Mouse (Mus musculus): ENCODE measurements around the gene Zfp160. TPM values are rescaled to one million over a fixed set of nuclear protein-coding genes. Genes with fewer than 3 reads are reported as not detected.

Zfp160 gene
- 20.5 TPM in 2 replicates for polyA plus RNA-seq (2014; fragmentation: Nextera tagmentation; extraction: Ambion mirVana)

DNA sequence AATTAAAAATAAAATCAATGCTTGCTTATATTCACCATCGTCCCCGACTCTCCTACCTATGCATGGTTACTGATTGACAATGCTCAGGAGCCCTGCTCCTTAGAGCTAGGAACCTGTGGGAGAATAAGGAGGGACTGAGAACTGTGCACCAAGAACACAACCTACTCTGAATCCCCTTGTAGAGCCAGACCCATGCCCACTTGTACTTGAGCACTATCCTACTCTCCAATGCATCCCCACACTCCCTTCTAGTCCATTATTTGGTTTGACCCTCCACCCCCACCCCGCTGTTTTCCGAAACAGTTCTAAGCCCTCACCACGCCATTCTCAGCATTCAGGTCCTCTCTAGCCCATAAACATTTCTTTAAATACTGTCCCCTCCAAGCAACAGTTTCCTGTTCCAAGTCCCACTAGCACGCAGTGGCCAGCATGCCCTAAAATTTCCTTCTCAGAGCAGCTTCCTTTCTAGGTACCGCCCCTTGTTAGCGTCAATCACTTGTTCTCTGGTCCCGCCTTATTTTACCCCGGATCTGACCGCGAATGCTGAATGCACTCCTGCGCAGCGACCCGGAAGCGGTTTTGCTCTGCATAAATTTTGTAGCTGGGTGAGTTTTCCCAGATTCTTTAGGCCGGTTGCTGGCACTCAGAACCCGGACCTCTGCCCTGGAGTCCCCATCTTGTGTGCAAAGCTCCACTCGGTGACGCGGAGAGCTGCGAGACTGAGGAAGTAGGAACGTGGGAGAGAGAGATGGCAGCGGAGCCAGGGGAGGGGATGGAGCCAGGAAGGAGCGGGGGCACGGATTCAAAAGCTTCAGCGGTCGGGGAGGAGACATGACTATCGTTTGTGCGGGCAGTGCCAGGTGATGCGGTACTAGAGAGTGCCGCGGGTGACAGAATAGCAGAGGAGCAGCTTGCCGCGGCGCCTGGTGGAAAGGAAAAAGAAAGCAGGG lies at the start of gene Zfp160:
TSS of gene Zfp160 (plus strand) at position 522 of the 950 bp plus-strand sequence.
- Histone ChIP-seq H3K4me1 (ENCODE audit: control insufficient read depth, insufficient read depth, low read length) (peaks cover 3% of the 10 kb centered on the region; the same call in 1 of the 2 replicates), H3K27ac (ENCODE audit: low read depth, low read length) (peak within 1 kb of the TSS; percentile 67), H3K36me3 (ENCODE audit: control insufficient read depth, insufficient read depth, low read length) (peaks cover 5% of the 10 kb centered on the region), H3K4me3 (ENCODE audit: low read depth, low read length) (peak within 1 kb of the TSS; percentile 68), H3K4me2 (ENCODE audit: low read depth) (peak within 1 kb of the TSS; percentile 69), H3K27me3 (ENCODE audit: control insufficient read depth, insufficient read depth, low read length) (no peaks in the 10 kb centered on the region), H3K9ac (ENCODE audit: low read length) (peak within 1 kb of the TSS; percentile 88), H3K9me3 (ENCODE audit: control insufficient read depth, low read length) (no peaks in the 10 kb centered on the region)
- ATAC-seq (ENCODE audit: insufficient read depth, low FRiP score, low TSS enrichment) (peak; percentile 96), DNase-seq (ENCODE audit: low spot score) (peak; percentile 90)
- 6% methylated on average over 36 of the region's 36 CpGs for WGBS

DNA sequence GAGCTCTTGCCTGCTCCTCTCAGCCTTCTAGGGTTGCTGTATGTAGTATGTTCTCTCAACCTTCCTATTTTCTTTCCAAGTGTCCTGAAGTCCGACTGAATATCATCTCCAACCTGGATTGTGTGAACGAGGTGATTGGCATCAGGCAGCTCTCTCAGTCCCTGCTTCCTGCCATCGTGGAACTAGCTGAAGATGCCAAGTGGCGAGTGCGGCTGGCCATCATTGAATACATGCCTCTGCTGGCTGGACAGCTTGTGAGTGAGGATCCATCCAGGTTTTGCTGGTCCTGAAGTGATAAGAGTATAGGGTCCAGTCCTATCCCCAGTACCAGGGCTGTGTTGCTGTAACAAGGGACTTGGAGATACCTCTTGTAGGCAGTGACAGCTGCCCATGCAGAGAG lies 48.3 kb upstream of the Zfp160 start:
- no peaks in the 10 kb centered on the region for H3K27me3 ChIP-seq (ENCODE audit: control insufficient read depth, insufficient read depth, low read length)
- 90% methylated on average over 5 of the region's 5 CpGs for WGBS
- no peaks in the 10 kb centered on the region for H3K4me1 ChIP-seq (ENCODE audit: control insufficient read depth, insufficient read depth, low read length)
- no peak overlapping the region for H3K4me2 ChIP-seq (ENCODE audit: low read depth)
- no peak overlapping the region for H3K4me3 ChIP-seq (ENCODE audit: low read depth, low read length)
- H3K36me3 ChIP-seq (ENCODE audit: control insufficient read depth, insufficient read depth, low read length), result peaks cover 50% of the 10 kb centered on the region
- H3K27ac ChIP-seq (ENCODE audit: low read depth, low read length), result no peak overlapping the region
- ATAC-seq (ENCODE audit: insufficient read depth, low FRiP score, low TSS enrichment) (no peak), DNase-seq (ENCODE audit: low spot score) (no peak)
- H3K9ac ChIP-seq (ENCODE audit: low read length), result no peak overlapping the region
- H3K9me3 ChIP-seq (ENCODE audit: control insufficient read depth, low read length), result no peaks in the 10 kb centered on the region

DNA sequence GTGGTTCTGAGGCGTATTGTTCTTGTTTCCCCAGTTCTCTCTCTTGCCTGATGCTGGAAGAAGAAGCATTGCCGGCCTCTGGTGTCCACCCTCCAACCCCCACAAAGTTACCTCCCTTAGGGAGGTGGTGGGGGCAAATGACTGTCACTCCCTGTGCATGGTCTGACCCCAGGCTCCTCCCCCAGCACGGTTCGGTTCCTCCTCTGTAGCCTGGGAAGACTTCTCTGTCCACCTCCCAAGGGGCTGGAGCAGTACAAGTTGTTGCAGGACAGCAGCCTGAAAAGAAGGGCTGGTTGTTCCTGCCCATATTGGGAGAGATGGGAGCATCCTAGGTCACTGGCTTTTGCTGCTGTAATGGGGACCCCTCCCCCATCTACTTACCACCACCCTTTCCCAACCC lies 43.3 kb upstream of the Zfp160 start:
- no peak overlapping the region for H3K9ac ChIP-seq (ENCODE audit: low read length)
- no peaks in the 10 kb centered on the region for H3K4me1 ChIP-seq (ENCODE audit: control insufficient read depth, insufficient read depth, low read length)
- 91% methylated on average over 4 of the region's 4 CpGs for WGBS
- peaks cover 31% of the 10 kb centered on the region for H3K36me3 ChIP-seq (ENCODE audit: control insufficient read depth, insufficient read depth, low read length)
- H3K27ac ChIP-seq (ENCODE audit: low read depth, low read length), result no peak overlapping the region
- ATAC-seq (ENCODE audit: insufficient read depth, low FRiP score, low TSS enrichment) (no peak), DNase-seq (ENCODE audit: low spot score) (no peak)
- no peaks in the 10 kb centered on the region for H3K27me3 ChIP-seq (ENCODE audit: control insufficient read depth, insufficient read depth, low read length)
- H3K4me2 ChIP-seq (ENCODE audit: low read depth), result no peak overlapping the region
- no peak overlapping the region for H3K4me3 ChIP-seq (ENCODE audit: low read depth, low read length)
- H3K9me3 ChIP-seq (ENCODE audit: control insufficient read depth, low read length), result no peaks in the 10 kb centered on the region

DNA sequence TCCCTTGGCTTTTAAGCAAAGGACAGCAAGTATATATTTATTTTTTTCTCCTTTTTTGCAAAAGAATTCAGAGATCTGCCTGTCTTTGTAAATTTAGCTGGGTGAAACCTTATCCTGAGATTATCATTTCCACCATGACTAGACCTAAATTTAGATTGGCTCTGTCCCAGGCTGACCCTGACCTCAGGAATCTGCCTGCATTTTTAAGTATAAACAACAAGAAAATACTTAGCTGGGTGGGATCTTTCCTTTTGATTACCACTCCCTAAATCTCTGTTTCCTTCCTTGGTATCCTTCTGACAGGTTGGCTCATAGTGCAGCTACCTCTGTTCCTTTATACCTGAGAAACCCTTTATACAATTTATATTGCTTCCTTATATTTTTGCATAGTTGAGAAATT lies 42.0 kb upstream of the Zfp160 start:
- H3K4me2 ChIP-seq (ENCODE audit: low read depth), result no peak overlapping the region
- no peak overlapping the region for H3K27ac ChIP-seq (ENCODE audit: low read depth, low read length)
- H3K9me3 ChIP-seq (ENCODE audit: control insufficient read depth, low read length), result no peaks in the 10 kb centered on the region
- peaks cover 26% of the 10 kb centered on the region for H3K36me3 ChIP-seq (ENCODE audit: control insufficient read depth, insufficient read depth, low read length)
- H3K27me3 ChIP-seq (ENCODE audit: control insufficient read depth, insufficient read depth, low read length), result no peaks in the 10 kb centered on the region
- no peak overlapping the region for H3K9ac ChIP-seq (ENCODE audit: low read length)
- no peaks in the 10 kb centered on the region for H3K4me1 ChIP-seq (ENCODE audit: control insufficient read depth, insufficient read depth, low read length)
- H3K4me3 ChIP-seq (ENCODE audit: low read depth, low read length), result no peak overlapping the region
- ATAC-seq (ENCODE audit: insufficient read depth, low FRiP score, low TSS enrichment) (no peak), DNase-seq (ENCODE audit: low spot score) (no peak)

DNA sequence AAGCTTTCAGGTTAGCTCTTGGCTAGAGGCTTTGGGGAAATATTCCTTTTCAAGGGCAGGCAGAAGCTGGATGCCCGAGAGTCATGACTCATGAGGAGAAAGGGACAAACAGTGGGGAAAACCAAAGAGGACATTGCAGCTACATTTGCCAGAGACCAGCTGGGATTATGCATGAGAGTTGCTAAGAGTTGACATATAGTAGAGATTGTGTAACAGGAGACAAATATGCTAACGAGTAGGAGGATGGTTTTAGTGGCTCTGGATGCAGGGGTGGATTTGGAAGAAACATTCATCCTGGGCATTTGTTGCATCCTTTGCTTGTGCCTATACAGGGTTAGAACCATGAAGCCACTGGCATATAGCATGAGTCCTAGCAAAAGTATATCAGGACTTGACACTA lies 15.0 kb upstream of the Zfp160 start:
- H3K9ac ChIP-seq (ENCODE audit: low read length), result no peak overlapping the region
- no peaks in the 10 kb centered on the region for H3K9me3 ChIP-seq (ENCODE audit: control insufficient read depth, low read length)
- no peaks in the 10 kb centered on the region for H3K4me1 ChIP-seq (ENCODE audit: control insufficient read depth, insufficient read depth, low read length)
- H3K4me3 ChIP-seq (ENCODE audit: low read depth, low read length), result no peak overlapping the region
- no peaks in the 10 kb centered on the region for H3K27me3 ChIP-seq (ENCODE audit: control insufficient read depth, insufficient read depth, low read length)
- WGBS, result 77% methylated on average over 2 of the region's 2 CpGs
- H3K27ac ChIP-seq (ENCODE audit: low read depth, low read length), result no peak overlapping the region
- DNase-seq (ENCODE audit: low spot score) (no peak), ATAC-seq (ENCODE audit: insufficient read depth, low FRiP score, low TSS enrichment) (no peak)
- H3K36me3 ChIP-seq (ENCODE audit: control insufficient read depth, insufficient read depth, low read length), result no peaks in the 10 kb centered on the region
- no peak overlapping the region for H3K4me2 ChIP-seq (ENCODE audit: low read depth)

DNA sequence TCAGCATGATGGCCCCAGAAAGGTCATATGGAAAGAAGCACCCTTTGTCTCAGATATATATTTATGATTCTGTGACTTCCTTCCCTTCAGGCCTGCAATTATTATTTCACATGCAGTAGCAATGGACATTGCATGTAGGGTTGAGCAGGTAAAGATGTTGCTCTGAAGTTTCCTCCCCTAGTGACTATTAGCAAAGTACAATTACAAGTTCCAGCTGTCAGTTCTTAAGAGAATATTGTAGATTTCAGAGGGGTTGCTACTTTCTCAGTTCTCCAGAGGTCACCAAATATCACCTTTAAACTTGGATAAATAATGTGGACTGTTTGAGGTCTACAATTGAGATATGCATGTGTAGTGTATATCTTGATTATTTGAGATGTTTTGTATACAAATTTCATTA lies 12.3 kb upstream of the Zfp160 start, which contains the start of gene Vmn1r233:
TSS of gene Vmn1r233 (minus strand) at position 101 of the 400 bp plus-strand sequence.
- ATAC-seq (ENCODE audit: insufficient read depth, low FRiP score, low TSS enrichment) (no peak), DNase-seq (ENCODE audit: low spot score) (no peak)
- Histone ChIP-seq H3K36me3 (ENCODE audit: control insufficient read depth, insufficient read depth, low read length) (no peaks in the 10 kb centered on the region), H3K27ac (ENCODE audit: low read depth, low read length) (no peak within 1 kb of the TSS), H3K27me3 (ENCODE audit: control insufficient read depth, insufficient read depth, low read length) (no peaks in the 10 kb centered on the region), H3K4me3 (ENCODE audit: low read depth, low read length) (no peak within 1 kb of the TSS), H3K4me1 (ENCODE audit: control insufficient read depth, insufficient read depth, low read length) (no peaks in the 10 kb centered on the region), H3K9ac (ENCODE audit: low read length) (no peak within 1 kb of the TSS), H3K4me2 (ENCODE audit: low read depth) (no peak within 1 kb of the TSS), H3K9me3 (ENCODE audit: control insufficient read depth, low read length) (no peaks in the 10 kb centered on the region)

DNA sequence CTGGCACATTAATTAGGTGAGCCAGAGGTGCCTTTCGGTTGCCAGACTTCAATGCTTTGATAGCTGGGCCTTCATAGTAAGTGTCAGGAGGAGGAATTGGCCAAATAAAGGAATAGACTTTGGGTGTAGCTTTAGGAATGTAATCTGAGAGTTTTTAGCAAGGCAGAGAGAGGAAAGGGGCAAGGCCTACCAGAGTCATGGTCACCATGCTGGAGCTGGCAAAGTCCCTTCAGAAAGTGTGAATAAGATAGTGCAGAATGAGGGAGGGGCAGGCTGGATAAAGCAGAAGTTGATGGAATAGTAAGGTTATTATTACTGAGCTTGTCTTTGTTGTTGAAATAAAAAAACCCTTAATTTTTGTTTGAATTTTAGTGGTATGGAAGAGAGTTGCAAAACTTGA lies 1.0 kb downstream of the Zfp160 start:
- no peaks in the 10 kb centered on the region for H3K27me3 ChIP-seq (ENCODE audit: control insufficient read depth, insufficient read depth, low read length)
- peaks cover 5% of the 10 kb centered on the region for H3K36me3 ChIP-seq (ENCODE audit: control insufficient read depth, insufficient read depth, low read length)
- H3K9ac ChIP-seq (ENCODE audit: low read length), result peak overlapping the region; percentile 88
- no peak overlapping the region for H3K27ac ChIP-seq (ENCODE audit: low read depth, low read length)
- 30% methylated on average over 1 of the region's 1 CpGs for WGBS
- peaks cover 3% of the 10 kb centered on the region; the same call in 1 of the 2 replicates for H3K4me1 ChIP-seq (ENCODE audit: control insufficient read depth, insufficient read depth, low read length)
- DNase-seq (ENCODE audit: low spot score) (no peak), ATAC-seq (ENCODE audit: insufficient read depth, low FRiP score, low TSS enrichment) (no peak)
- H3K9me3 ChIP-seq (ENCODE audit: control insufficient read depth, low read length), result no peaks in the 10 kb centered on the region
- H3K4me3 ChIP-seq (ENCODE audit: low read depth, low read length), result peak overlapping the region; percentile 68
- peak overlapping the region; percentile 69 for H3K4me2 ChIP-seq (ENCODE audit: low read depth)

DNA sequence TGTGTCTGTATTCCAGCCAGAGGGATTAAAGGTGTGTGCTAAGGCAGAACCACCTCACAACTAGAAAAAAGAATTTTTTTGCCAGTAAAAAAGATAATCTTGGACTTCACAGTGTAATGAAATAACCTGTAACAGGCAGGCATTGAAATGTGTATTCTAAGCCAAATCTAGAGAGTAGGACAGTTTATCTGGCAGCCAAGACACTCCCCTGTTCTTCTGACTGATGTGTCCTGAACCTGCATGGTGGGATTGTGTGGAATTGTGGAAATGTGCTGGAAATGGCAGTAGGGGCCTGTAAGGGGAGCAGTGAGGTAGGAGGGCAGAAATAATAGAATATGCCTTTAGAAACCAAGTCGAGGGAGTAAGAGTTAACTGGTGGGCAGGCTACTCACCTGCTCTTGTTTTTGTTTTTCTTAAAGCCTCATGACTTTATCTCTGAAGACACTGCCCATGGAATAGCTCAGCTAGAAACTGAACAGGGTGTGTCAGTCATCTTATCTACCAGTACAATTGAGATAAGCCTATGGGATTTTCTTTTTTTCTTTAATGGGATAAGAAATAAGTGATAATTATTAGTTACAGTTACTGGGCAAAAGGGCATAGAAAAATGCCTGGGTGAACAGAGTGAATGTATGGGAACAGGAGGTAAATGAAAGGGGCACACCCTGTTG lies 9.8 kb downstream of the Zfp160 start:
- WGBS, result 96% methylated on average over 1 of the region's 1 CpGs
- no peak for DNase-seq (ENCODE audit: low spot score)
- Histone ChIP-seq H3K4me3 (ENCODE audit: low read depth, low read length) (no peak overlapping the region), H3K27ac (ENCODE audit: low read depth, low read length) (no peak overlapping the region), H3K4me2 (ENCODE audit: low read depth) (no peak overlapping the region), H3K9ac (ENCODE audit: low read length) (no peak overlapping the region), H3K27me3 (ENCODE audit: control insufficient read depth, insufficient read depth, low read length) (no peaks in the 10 kb centered on the region), H3K9me3 (ENCODE audit: control insufficient read depth, low read length) (no peaks in the 10 kb centered on the region), H3K36me3 (ENCODE audit: control insufficient read depth, insufficient read depth, low read length) (peaks cover 10% of the 10 kb centered on the region; the same call in 1 of the 2 replicates), H3K4me1 (ENCODE audit: control insufficient read depth, insufficient read depth, low read length) (no peaks in the 10 kb centered on the region)
- ATAC-seq (ENCODE audit: insufficient read depth, low FRiP score, low TSS enrichment), result no peak
